Mouse (Mus musculus): ENCODE measurements at regions not wholly inside any gene's neighbourhood (a gene's known extent, or its start where the extent isn't known, plus 50 kb on each side); places are given as distances from the start of the nearest gene placed in this dataset.

DNA sequence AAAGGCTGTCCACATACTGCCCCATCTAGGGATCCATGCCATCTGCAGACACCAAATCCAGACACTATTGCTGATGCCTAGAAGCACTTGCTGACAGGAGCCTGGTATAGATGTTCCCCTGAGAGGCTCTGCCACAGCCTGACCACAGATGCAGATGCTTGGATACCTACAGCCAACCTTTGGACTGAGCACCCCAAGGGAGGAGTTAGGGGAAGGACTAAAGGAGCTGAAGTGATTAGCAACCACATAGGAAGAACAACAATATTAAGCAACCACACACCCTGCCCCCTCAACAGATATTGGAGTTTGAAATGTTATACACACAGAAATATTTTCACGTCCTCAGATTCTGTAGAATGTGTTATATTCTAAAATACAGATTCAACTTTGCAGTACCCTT, 53.9 kb upstream of the Atxn7l3b start:
- Histone ChIP-seq H3K27ac (no peak overlapping the region), H3K79me2 (replicated peaks; ENCODE audit: control insufficient read depth, insufficient read depth, low read length) (no peaks in the 10 kb centered on the region), H3K27me3 (ENCODE audit: control insufficient read depth, insufficient read depth, low read length) (no peaks in the 10 kb centered on the region), H3K9ac (ENCODE audit: low read depth, low read length) (no peak overlapping the region), H3K4me1 (ENCODE audit: control insufficient read depth, insufficient read depth, low read length) (no peaks in the 10 kb centered on the region), H3K36me3 (ENCODE audit: control insufficient read depth, insufficient read depth, low read length) (no peaks in the 10 kb centered on the region), H3K4me3 (no peak overlapping the region)
- WGBS, result 58% methylated on average over 1 of the region's 1 CpGs
- intact Hi-C loops (cut with DNase I), result no loop called here
- TF ChIP-seq CTCF (IDR thresholded peaks at IDR 0.05) (no peak), POLR2A (IDR thresholded peaks at IDR 0.05; ENCODE audit: insufficient read depth, low read depth, low read length) (no peak), EP300 (IDR thresholded peaks at IDR 0.05; ENCODE audit: insufficient read depth, low read depth, low read length) (no peak)
- DNase-seq, result no peak

All from heart, adult 2 months (tissue).